Mouse (Mus musculus) midbrain, embryonic 11.5 days (tissue): ENCODE measurements around the gene Krtap16-3. TPM values are rescaled to one million over a fixed set of nuclear protein-coding genes. Genes with fewer than 3 reads are reported as not detected.
A peak's percentile ranks its signal among the peaks of the same experiment; 100 is the strongest.

Source experiments
- ATAC-seq: fragments of 200-750 bp; cut with Nextera tagmentation; 2 replicates; pipeline ENCODE4 v1.8.0; 2017; ENCODE audit warnings: moderate TSS enrichment, moderate library complexity; ENCODE audit not compliant: low FRiP score
- DNase-seq: peaks from one replicate; pipeline ENCODE4 v3.0.0; 2015; ENCODE audit warnings: low spot score; ENCODE audit errors: missing footprints
- H3K27ac ChIP-seq: fragments of 300-500 bp; sonication (generic); 2 replicates; pipeline ENCODE4 v1.5.1; 2014; ENCODE audit warnings: low read depth, low read length
- H3K27me3 ChIP-seq: fragments of 300-500 bp; sonication (generic); 2 replicates; pipeline ENCODE4 v1.6.1; 2014; ENCODE audit warnings: mild to moderate bottlenecking, low read length, moderate library complexity, mixed read lengths; ENCODE audit not compliant: control insufficient read depth, insufficient read depth
- H3K36me3 ChIP-seq: fragments of 300-500 bp; sonication (generic); 2 replicates; pipeline ENCODE4 v1.6.1; 2014; ENCODE audit warnings: mild to moderate bottlenecking, low read length, moderate library complexity, mixed read lengths; ENCODE audit not compliant: control insufficient read depth, insufficient read depth
- H3K4me1 ChIP-seq: fragments of 300-500 bp; sonication (generic); 2 replicates; pipeline ENCODE4 v1.6.1; 2014; ENCODE audit warnings: low read length; ENCODE audit not compliant: control insufficient read depth, insufficient read depth
- H3K4me2 ChIP-seq: fragments of 300-500 bp; sonication (generic); 2 replicates; pipeline ENCODE4 v1.6.1; 2014; ENCODE audit warnings: mild to moderate bottlenecking, moderate library complexity
- H3K4me3 ChIP-seq: fragments of 300-500 bp; sonication (generic); 2 replicates; pipeline ENCODE4 v1.5.1; 2014; ENCODE audit warnings: low read depth, low read length
- H3K9ac ChIP-seq: fragments of 300-500 bp; sonication (generic); 2 replicates; pipeline ENCODE4 v1.6.1; 2014; ENCODE audit warnings: low read length
- H3K9me3 ChIP-seq: fragments of 300-500 bp; sonication (generic); 2 replicates; pipeline ENCODE4 v1.6.1; 2016; ENCODE audit warnings: low read length; ENCODE audit not compliant: control insufficient read depth
- whole genome bisulfite sequencing: fragments of 180-500 bp; shearing (Covaris S2); extraction: QIAGEN DNeasy Blood & Tissue Kit; methylation state at CpG from one replicate; pipeline ENCODE4 v1.1.7; 2014; 5-methylcytosine and 5-hydroxymethylcytosine counted together
- polyA plus RNA-seq: library from polyadenylated mRNA; unstranded; fragments of >200 nt; fragmentation: Nextera tagmentation; extraction: Ambion mirVana; gene quantifications from 2 replicates; pipeline ENCODE4 v1.2.1, GENCODE M21; 2014

The Krtap16-3 gene
- polyA plus RNA-seq, result not detected in 2 replicates

- no peak for ATAC-seq
- Histone ChIP-seq H3K4me3 (no peak within 1 kb of the TSS), H3K9ac (no peak within 1 kb of the TSS), H3K36me3 (no peaks in the 10 kb centered on the region), H3K9me3 (no peaks in the 10 kb centered on the region), H3K4me1 (no peaks in the 10 kb centered on the region), H3K27ac (no peak within 1 kb of the TSS), H3K27me3 (no peaks in the 10 kb centered on the region), H3K4me2 (no peak within 1 kb of the TSS)
- DNase-seq, result no peak
- WGBS, result 90% methylated on average over 7 of the region's 7 CpGs
Observed at GRCm38 (mm10) chr16:88962773-88963172, at the start of gene Krtap16-3. Krtap16-3 (minus strand) TSS chr16:88962873.

DNA sequence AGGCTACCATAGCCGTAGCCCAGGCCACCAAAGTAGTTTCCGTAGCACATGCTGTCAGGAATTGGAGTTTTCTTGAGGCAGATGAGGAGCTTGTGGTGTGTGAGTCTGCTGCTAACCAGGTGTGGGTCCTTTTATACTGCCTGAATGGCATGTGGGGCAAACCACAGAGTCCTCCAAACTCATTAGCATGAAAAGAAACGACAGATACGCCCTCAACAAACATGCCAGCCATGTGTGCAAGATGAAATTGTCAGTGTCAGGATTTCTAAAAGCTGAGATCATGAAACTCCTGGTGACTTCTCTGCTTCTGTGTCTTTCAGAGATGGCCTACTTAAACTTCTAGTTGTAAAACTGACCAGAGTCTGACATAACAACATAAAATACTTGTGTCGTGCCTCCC, 48.0 kb upstream of the Krtap16-3 start, which contains the start of gene Krtap22-2:
TSS of gene Krtap22-2 (minus strand) at position 101 of the 400 bp plus-strand sequence.
- Histone ChIP-seq H3K27me3 (no peaks in the 10 kb centered on the region), H3K9me3 (no peaks in the 10 kb centered on the region), H3K27ac (no peak within 1 kb of the TSS), H3K9ac (no peak within 1 kb of the TSS), H3K36me3 (no peaks in the 10 kb centered on the region), H3K4me2 (no peak within 1 kb of the TSS), H3K4me1 (no peaks in the 10 kb centered on the region), H3K4me3 (no peak within 1 kb of the TSS)
- WGBS, result 85% methylated on average over 5 of the region's 5 CpGs
- no peak for ATAC-seq
- no peak for DNase-seq

GRCm38 (mm10) chr16:88941106-88941505, 21.6 kb downstream of the Krtap16-3 start:
- Histone ChIP-seq H3K4me1 (no peaks in the 10 kb centered on the region), H3K27me3 (no peaks in the 10 kb centered on the region), H3K36me3 (no peaks in the 10 kb centered on the region), H3K4me2 (no peak overlapping the region), H3K27ac (no peak overlapping the region), H3K4me3 (no peak overlapping the region), H3K9ac (no peak overlapping the region), H3K9me3 (no peaks in the 10 kb centered on the region)
- ATAC-seq (no peak), DNase-seq (no peak)
- WGBS, result 87% methylated on average over 6 of the region's 6 CpGs

- Histone ChIP-seq H3K9ac (no peak overlapping the region), H3K36me3 (no peaks in the 10 kb centered on the region), H3K4me2 (no peak overlapping the region), H3K27ac (no peak overlapping the region), H3K4me3 (no peak overlapping the region), H3K9me3 (no peaks in the 10 kb centered on the region), H3K4me1 (no peaks in the 10 kb centered on the region), H3K27me3 (no peaks in the 10 kb centered on the region)
- DNase-seq (peak; percentile 85), ATAC-seq (peak; percentile 42; the same call in 1 of the 2 replicates)
- WGBS, result 74% methylated on average over 7 of the region's 7 CpGs
Observed at GRCm38 (mm10) chr16:88938252-88938651, 24.4 kb downstream of the Krtap16-3 start.

- ATAC-seq (no peak), DNase-seq (no peak)
- H3K27ac ChIP-seq, result no peak within 1 kb of the TSS
- H3K4me3 ChIP-seq, result no peak within 1 kb of the TSS
- H3K27me3 ChIP-seq, result no peaks in the 10 kb centered on the region
- H3K4me1 ChIP-seq, result no peaks in the 10 kb centered on the region
- no peaks in the 10 kb centered on the region for H3K36me3 ChIP-seq
- H3K9me3 ChIP-seq, result no peaks in the 10 kb centered on the region
- no peak within 1 kb of the TSS for H3K9ac ChIP-seq
- WGBS, result 93% methylated on average over 3 of the region's 3 CpGs
- no peak within 1 kb of the TSS for H3K4me2 ChIP-seq
Observed at GRCm38 (mm10) chr16:88932165-88932564, 30.5 kb downstream of the Krtap16-3 start, which contains the start of gene Krtap19-9b. Krtap19-9b (minus strand) TSS chr16:88932265.

Other genes starting within 250 kb of the Krtap16-3 start
- not detected in 2 replicates for gene Krtap13-1, start 234.0 kb downstream of the Krtap16-3 start, polyA plus RNA-seq
- not detected in 2 replicates for gene Krtap13, start 211.2 kb downstream of the Krtap16-3 start, polyA plus RNA-seq
- not detected in 2 replicates for gene 2310034C09Rik, start 204.0 kb downstream of the Krtap16-3 start, polyA plus RNA-seq
- not detected in 2 replicates for gene 2310057N15Rik, start 188.7 kb downstream of the Krtap16-3 start, polyA plus RNA-seq
- not detected in 2 replicates for gene Gm5965, start 185.0 kb downstream of the Krtap16-3 start, polyA plus RNA-seq
- gene Gm20741, start 150.7 kb downstream of the Krtap16-3 start, polyA plus RNA-seq, result not detected in 2 replicates
- not detected in 2 replicates for gene Krtap15, start 142.7 kb downstream of the Krtap16-3 start, polyA plus RNA-seq
- gene Krtap14, start 136.7 kb downstream of the Krtap16-3 start, polyA plus RNA-seq, result not detected in 2 replicates
- not detected in 2 replicates for gene Krtap19-1, start 93.5 kb downstream of the Krtap16-3 start, polyA plus RNA-seq
- not detected in 2 replicates for gene Krtap19-2, start 88.6 kb downstream of the Krtap16-3 start, polyA plus RNA-seq
- not detected in 2 replicates for gene Krtap19-3, start 84.8 kb downstream of the Krtap16-3 start, polyA plus RNA-seq
- gene Krtap19-4, start 77.8 kb downstream of the Krtap16-3 start, polyA plus RNA-seq, result not detected in 2 replicates
- gene Krtap19-5, start 66.4 kb downstream of the Krtap16-3 start, polyA plus RNA-seq, result not detected in 2 replicates
- gene Krtap19-9b, start 30.6 kb downstream of the Krtap16-3 start, polyA plus RNA-seq, result not detected in 2 replicates
- gene Krtap22-2, start 47.9 kb upstream of the Krtap16-3 start, polyA plus RNA-seq, result not detected in 2 replicates
- not detected in 2 replicates for gene Gm10229, start 52.4 kb upstream of the Krtap16-3 start, polyA plus RNA-seq
- gene Krtap6-1, start 68.8 kb upstream of the Krtap16-3 start, polyA plus RNA-seq, result not detected in 2 replicates
- not detected in 2 replicates for gene Gm10228, start 78.6 kb upstream of the Krtap16-3 start, polyA plus RNA-seq
- gene Krtap6-5, start 85.0 kb upstream of the Krtap16-3 start, polyA plus RNA-seq, result not detected in 2 replicates
- gene 1110025L11Rik, start 101.1 kb upstream of the Krtap16-3 start, polyA plus RNA-seq, result not detected in 2 replicates
- not detected in 2 replicates for gene Krtap6-3, start 121.1 kb upstream of the Krtap16-3 start, polyA plus RNA-seq
- not detected in 2 replicates for gene Gm6358, start 178.0 kb upstream of the Krtap16-3 start, polyA plus RNA-seq
- gene Gm10061, start 188.2 kb upstream of the Krtap16-3 start, polyA plus RNA-seq, result not detected in 2 replicates
- gene Gm9789, start 195.1 kb upstream of the Krtap16-3 start, polyA plus RNA-seq, result not detected in 2 replicates
- gene Gm7735, start 206.6 kb upstream of the Krtap16-3 start, polyA plus RNA-seq, result not detected in 2 replicates
- gene 1110057P08Rik, start 211.9 kb upstream of the Krtap16-3 start, polyA plus RNA-seq, result not detected in 2 replicates
- gene Krtap20-2, start 243.0 kb upstream of the Krtap16-3 start, polyA plus RNA-seq, result not detected in 2 replicates